Mouse (Mus musculus) cerebellum, postnatal 25 days (tissue): ENCODE data around the gene D430041D05Rik.
"Not testable (repeated sequence)": the region's sequence is repeated elsewhere in the genome, so short reads cannot be mapped to it uniquely, and the experiment has no call there.

Source experiments
- DNase-seq, 2 experiments: peaks; one replicate each; pipeline ENCODE4 v3.0.0; 2021; ENCODE audit warnings: mixed read lengths in 2 of 2

Gene D430041D05Rik

DNA sequence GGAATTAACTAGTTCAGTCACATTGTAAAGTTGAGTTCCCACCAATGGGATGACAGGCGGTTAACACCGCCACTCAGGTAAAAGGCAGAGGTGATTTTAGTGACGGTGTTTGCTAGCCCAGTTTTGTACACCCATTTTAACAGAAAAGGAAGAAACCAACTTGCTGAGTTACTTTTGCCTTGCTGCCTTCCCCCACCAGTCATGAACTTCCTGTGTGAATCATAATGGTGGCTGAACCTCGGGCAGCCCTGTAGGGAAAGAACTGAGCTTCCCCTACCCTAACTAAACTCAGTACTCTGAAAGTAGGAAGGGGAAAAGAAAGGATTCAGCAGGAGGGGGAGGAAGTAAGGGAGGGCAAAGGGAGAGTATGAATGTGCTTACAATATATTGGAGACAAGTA is 300.8 kb downstream of the D430041D05Rik start:
- DNase-seq = no peak

GRCm38 (mm10) chr2:104109528-104109927 is 301.3 kb downstream of the D430041D05Rik start:
- no peak for DNase-seq

DNA sequence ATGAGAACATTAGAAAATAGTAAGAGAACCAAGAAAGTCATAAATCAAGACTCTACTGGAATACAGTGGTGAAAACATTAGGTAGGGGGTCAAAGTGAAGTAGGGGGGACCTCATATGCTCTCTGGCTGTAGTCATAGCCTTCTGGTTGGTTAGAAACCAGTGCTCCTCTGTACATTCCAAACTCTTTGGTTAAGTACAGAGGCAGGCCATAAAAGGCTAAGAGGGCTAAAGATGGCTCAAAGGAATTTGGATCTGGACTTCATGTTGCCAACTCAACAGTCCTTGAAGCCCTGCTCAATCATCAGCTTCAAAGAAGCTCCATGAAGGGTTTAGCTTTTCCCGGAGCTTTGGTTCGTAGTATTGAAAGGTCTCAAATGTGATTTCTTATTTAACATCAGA is 301.8 kb downstream of the D430041D05Rik start:
- not testable (repeated sequence) for DNase-seq

GRCm38 (mm10) chr2:104104800-104105199 is 306.0 kb downstream of the D430041D05Rik start:
- DNase-seq = no peak

- DNase-seq = no peak
These were observed 310.9 kb downstream of the D430041D05Rik start for GRCm38 (mm10) chr2:104099946-104100345.

DNA sequence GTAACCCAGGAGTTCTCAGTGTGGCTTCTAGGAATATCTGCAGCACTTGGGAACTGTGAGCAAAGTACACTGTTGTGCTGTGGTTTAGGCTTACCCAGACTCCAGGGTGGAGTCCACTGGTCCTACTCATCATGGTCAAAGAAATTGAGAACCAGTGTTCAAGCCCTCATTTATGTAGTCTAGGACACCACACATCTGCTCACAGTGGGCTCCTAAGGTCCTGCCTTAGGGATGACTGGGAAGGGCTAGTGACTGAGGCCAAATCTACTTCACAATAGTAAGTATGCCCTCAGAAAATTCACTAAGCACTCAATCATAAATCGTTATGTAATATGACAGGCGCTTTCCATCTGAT is 311.6 kb downstream of the D430041D05Rik start:
- no peak for DNase-seq

- no peak for DNase-seq
These were observed 312.1 kb downstream of the D430041D05Rik start for GRCm38 (mm10) chr2:104098529-104099230.

DNA sequence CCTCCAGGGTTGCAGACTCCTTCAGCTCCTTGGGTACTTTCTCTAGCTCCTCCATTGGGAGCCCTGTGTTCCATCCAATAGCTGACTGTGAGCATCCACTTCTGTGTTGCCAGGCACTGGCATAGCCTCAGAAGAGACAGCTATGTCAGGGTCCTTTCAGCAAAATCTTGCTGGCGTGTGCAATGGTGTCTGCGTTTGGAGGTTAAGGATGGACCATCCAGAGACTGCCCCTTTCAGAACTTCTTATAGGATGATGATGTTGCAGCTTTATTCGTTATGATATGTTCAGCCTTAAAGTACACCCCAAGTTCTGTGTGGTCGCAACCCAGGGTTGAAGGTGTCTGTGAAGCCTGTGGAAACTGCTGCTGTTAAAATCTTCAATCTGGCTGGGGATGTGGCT is 313.4 kb downstream of the D430041D05Rik start:
- not testable (repeated sequence) for DNase-seq

GRCm38 (mm10) chr2:104096796-104097195 is 314.0 kb downstream of the D430041D05Rik start:
- DNase-seq = not testable (repeated sequence)

GRCm38 (mm10) chr2:104096256-104096655 is 314.6 kb downstream of the D430041D05Rik start:
- no peak for DNase-seq

DNA sequence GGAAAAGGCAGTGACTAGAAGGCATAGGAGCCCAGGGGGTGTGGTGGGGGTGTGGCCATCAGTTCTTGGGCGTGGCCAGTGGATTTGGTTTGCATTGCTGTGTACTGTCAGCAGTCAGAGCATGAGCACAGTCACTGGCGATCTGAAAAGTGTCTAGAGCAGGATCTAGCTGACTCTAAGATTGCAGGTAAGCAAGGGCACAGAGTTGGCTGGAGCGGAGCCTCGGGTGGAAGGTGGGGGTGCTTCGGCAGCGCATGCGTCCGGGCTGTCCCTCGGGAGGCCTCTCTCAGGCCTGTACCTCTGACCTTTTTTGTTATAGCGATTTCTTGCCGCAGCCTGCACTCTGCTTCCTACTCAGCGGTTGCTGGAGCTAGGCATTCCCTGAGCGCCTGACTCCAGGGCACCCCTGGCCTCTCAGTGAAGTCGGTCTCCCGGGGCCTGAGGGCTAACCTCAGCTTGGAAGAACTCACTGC is 315.0 kb downstream of the D430041D05Rik start, which contains the start of gene Cd59a:
Gene Cd59a (plus strand): TSS at position 61 of the 473 bp plus-strand sequence.
- DNase-seq = peak; percentile 65 to 78

GRCm38 (mm10) chr2:104093305-104093704 is 317.5 kb downstream of the D430041D05Rik start:
- no peak for DNase-seq
